Mouse (Mus musculus): ENCODE measurements at regions not wholly inside any gene's neighbourhood (a gene's known extent, or its start where the extent isn't known, plus 50 kb on each side); places are given as distances from the start of the nearest gene placed in this dataset.

DNA sequence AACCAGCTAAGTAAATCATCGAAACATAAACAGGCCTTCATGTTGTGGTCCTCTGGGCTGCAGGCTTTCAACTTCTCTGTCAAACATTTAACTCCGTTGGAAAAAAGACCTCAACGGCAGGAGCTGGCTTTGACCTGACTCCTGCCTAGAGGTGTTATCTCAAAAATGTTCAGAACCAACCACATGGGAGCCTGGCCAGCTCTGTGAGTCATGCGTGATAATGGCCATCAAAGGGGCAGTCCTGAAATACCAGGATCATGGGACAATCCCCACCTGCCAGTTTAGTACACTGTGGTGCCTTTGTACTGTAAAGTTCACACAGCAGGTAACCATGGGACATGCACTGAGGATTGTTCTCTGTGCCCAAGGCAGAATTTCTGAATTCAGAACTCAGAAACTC, 251.4 kb upstream of the Mon1b start:
- TF ChIP-seq POLR2A (IDR thresholded peaks at IDR 0.05; ENCODE audit: borderline replicate concordance, extremely low read depth, low read depth, low read length), result no peak
- TF ChIP-seq CTCF (IDR thresholded peaks at IDR 0.05; ENCODE audit: insufficient read depth, low read length), result no peak
